Mouse (Mus musculus): ENCODE measurements around the gene Daxx.

- no peak for TF ChIP-seq CTCF (IDR thresholded peaks at IDR 0.05; ENCODE audit: low read depth)
- TF ChIP-seq EP300 (IDR thresholded peaks at IDR 0.05; ENCODE audit: low read depth): no peak
Observed at GRCm38 (mm10) chr17:33948090-33948904, 39.1 kb downstream of the Daxx start.
